Comparison of ENCODE assay signal across 23 mouse cellular contexts in genomic region chr13:16007748-16008147, GRCm38 (mm10). TPM values are rescaled to one million over a fixed set of nuclear protein-coding genes. Genes with fewer than 3 reads are reported as not detected.
A peak's percentile ranks its signal among the peaks of the same experiment; 100 is the strongest.
DNase-seq lines count a peak whose midpoint lies in the region; TF ChIP-seq lines count a peak whose summit lies in the region.
"Had no signal": no experiment of that assay in that cellular context is flagged by ENCODE, and none has a peak within 500 bp of the region (broad histone marks: within the 10 kb centered on the region; RNA-seq: fewer than 3 reads in every experiment).

No protein-coding gene starts in this region.

- no peak overlapping the region for H3K27ac ChIP-seq in liver, adult 2 months (replicated peaks; ENCODE audit: insufficient read depth, low read depth, low read length)
- H3K27ac ChIP-seq: embryonic facial prominence, embryonic 13.5 days; embryonic facial prominence, embryonic 15.5 days; forebrain, embryonic 10.5 days; forebrain, embryonic 12.5 days had no signal

- no peak for TF ChIP-seq CTCF in liver, adult 2 months (IDR thresholded peaks at IDR 0.05; ENCODE audit: low read depth, low read length)
- no peak for TF ChIP-seq CTCF in C2C12 (IDR thresholded peaks at IDR 0.05; ENCODE audit: control insufficient read depth, insufficient read depth, insufficient read length)

- no peaks in the 10 kb centered on the region for H3K79me3 ChIP-seq in C2C12 (ENCODE audit: low read depth)

- H3ac ChIP-seq in C2C12 (ENCODE audit: control insufficient read depth, insufficient read length, low read depth) = no peak overlapping the region

- H3K27me3 ChIP-seq in liver, adult 2 months (ENCODE audit: control insufficient read depth, insufficient read depth, low read length) = no peaks in the 10 kb centered on the region
- H3K27me3 ChIP-seq in C2C12 (ENCODE audit: control insufficient read depth, insufficient read depth, insufficient read length) = no peaks in the 10 kb centered on the region
- H3K27me3 ChIP-seq: embryonic facial prominence, embryonic 15.5 days had no signal

- no peak overlapping the region for H3K9ac ChIP-seq in liver, adult 2 months (ENCODE audit: low read depth, low read length)
- H3K9ac ChIP-seq: embryonic facial prominence, embryonic 13.5 days; embryonic facial prominence, embryonic 15.5 days; forebrain, embryonic 12.5 days had no signal

- H3K4me3 ChIP-seq in liver, adult 2 months (ENCODE audit: insufficient read depth, low read depth, low read length) = no peak overlapping the region
- no peak overlapping the region for H3K4me3 ChIP-seq in C2C12 (ENCODE audit: insufficient read depth, poor library complexity, severe bottlenecking)
- H3K4me3 ChIP-seq: embryonic facial prominence, embryonic 13.5 days; embryonic facial prominence, embryonic 15.5 days; erythroblast, embryonic 14.5 days; forebrain, embryonic 10.5 days; forebrain, embryonic 12.5 days had no signal

- peaks cover 16% of the 10 kb centered on the region for H3K4me1 ChIP-seq in liver, adult 2 months (ENCODE audit: control insufficient read depth, insufficient read depth, low read length)

- TF ChIP-seq POLR2A in liver, adult 2 months (IDR thresholded peaks at IDR 0.05; ENCODE audit: extremely low read depth, insufficient read depth, low read length) = no peak

- H3K36me3 ChIP-seq in liver, adult 2 months (ENCODE audit: control insufficient read depth, insufficient read depth, low read length) = no peaks in the 10 kb centered on the region
- no peaks in the 10 kb centered on the region for H3K36me3 ChIP-seq in C2C12 (ENCODE audit: control insufficient read depth, insufficient read depth)
- H3K36me3 ChIP-seq: embryonic facial prominence, embryonic 13.5 days; embryonic facial prominence, embryonic 15.5 days; forebrain, embryonic 10.5 days; forebrain, embryonic 12.5 days had no signal

- peak; percentile 10 for DNase-seq in liver, adult 2 months (ENCODE audit: extremely low read depth, low read depth, low spot score)
- DNase-seq in liver (no peak), MN1 (ENCODE audit: low spot score) (no peak)
- peak; percentile 43 for DNase-seq in brain, adult 2 months (ENCODE audit: low read depth, low spot score)
- DNase-seq in cerebellum, postnatal 25 days = no peak
- DNase-seq in layer of hippocampus, postnatal 14 days (ENCODE audit: low spot score in 2 of 2) = no peak
- DNase-seq: adrenal gland, adult 2 months; adrenal gland, postnatal 10 days; adrenal gland, postnatal 25 days; B cell, adult 2 months; cerebellum, adult 11-12 months; cerebellum, adult 2 months; cerebellum, adult 9-10 months; cerebellum, postnatal 10 days; cerebellum, postnatal 36 days; embryo, embryonic 11 days had no signal

- no peaks in the 10 kb centered on the region; the same call in 1 of the 2 replicates for H3K79me2 ChIP-seq in liver, adult 2 months (ENCODE audit: control insufficient read depth, insufficient read depth, low read length)
- H3K79me2 ChIP-seq in C2C12 (ENCODE audit: control insufficient read depth, insufficient read depth) = no peaks in the 10 kb centered on the region

- WGBS in liver, adult 2 months = 76% methylated on average over 4 of the region's 4 CpGs

TF ChIP-seq in C2C12, 6 proteins besides CTCF, POLR2A, EP300 and RAD21:
- TF ChIP-seq MYOD1 (IDR thresholded peaks at IDR 0.05; ENCODE audit: control insufficient read depth, insufficient read length, low read depth) (peak; percentile 93), FOSL1 (IDR thresholded peaks at IDR 0.05; ENCODE audit: insufficient read depth, low read length, poor library complexity, severe bottlenecking) (no peak)
TF ChIP-seq in C2C12: peak in this region for 1.

RNA-seq across cellular contexts. Expression of gene Inhba, which starts 3.9 kb away (rescaled TPM):
- total RNA-seq in liver, adult 2 months (2014; rRNA removed) = 1.5 and 1.7 TPM in 2 replicates
- 1.7 and 5.1 TPM in 2 replicates for polyA plus RNA-seq in liver, adult 2 months (2012; rRNA removed)
- 19.9 TPM for polyA plus RNA-seq in C2C12 (2012; fragmentation: generic; extraction: Trizol)
- total RNA-seq in layer of hippocampus, postnatal 14 days (2021) = 1 to 10 TPM; 4.7 to 4.9 TPM
- total RNA-seq: MEL had no signal
- polyA plus RNA-seq: erythroblast, embryonic 14.5 days had no signal

Comparison
In these comparisons a context has a peak if more than half of its experiments do, and no peak if none do; other contexts are left out.
1. DNase-seq: peak in liver, adult 2 months (single experiment) and brain, adult 2 months (single experiment); none in liver (single experiment), cerebellum, postnatal 25 days (0 of 2), layer of hippocampus, postnatal 14 days (0 of 2) and MN1 (single experiment).